Mouse (Mus musculus): ENCODE data around the gene Cbx7.
"Not testable (repeated sequence)": the region's sequence is repeated elsewhere in the genome, so short reads cannot be mapped to it uniquely, and the experiment has no call there.

Cbx7 gene

GRCm38 (mm10) chr15:79918485-79918884 is 52.4 kb downstream of the Cbx7 start:
- no peak for DNase-seq

- DNase-seq: no peak
These were observed 53.7 kb downstream of the Cbx7 start for GRCm38 (mm10) chr15:79917111-79917720.

GRCm38 (mm10) chr15:79916150-79916549 is 54.8 kb downstream of the Cbx7 start:
- no peak for DNase-seq

GRCm38 (mm10) chr15:79914357-79914756 is 56.6 kb downstream of the Cbx7 start:
- DNase-seq: no peak

GRCm38 (mm10) chr15:79913761-79914346 is 57.1 kb downstream of the Cbx7 start:
- no peak for DNase-seq

GRCm38 (mm10) chr15:79911339-79911738 is 59.6 kb downstream of the Cbx7 start:
- DNase-seq: no peak

GRCm38 (mm10) chr15:79910812-79911211 is 60.1 kb downstream of the Cbx7 start:
- DNase-seq: not testable (repeated sequence)

- not testable (repeated sequence) for DNase-seq
These were observed 61.9 kb downstream of the Cbx7 start for GRCm38 (mm10) chr15:79909006-79909405.

- no peak for DNase-seq
These were observed 64.1 kb downstream of the Cbx7 start for GRCm38 (mm10) chr15:79906855-79907254.

- DNase-seq: no peak
These were observed 65.7 kb downstream of the Cbx7 start for GRCm38 (mm10) chr15:79905211-79905610.

- not testable (repeated sequence) for DNase-seq
These were observed 66.2 kb downstream of the Cbx7 start for GRCm38 (mm10) chr15:79904678-79905077.

- no peak for DNase-seq
These were observed 67.0 kb downstream of the Cbx7 start for GRCm38 (mm10) chr15:79903963-79904362.

- DNase-seq: not testable (repeated sequence)
These were observed 67.8 kb downstream of the Cbx7 start for GRCm38 (mm10) chr15:79903081-79903480.

GRCm38 (mm10) chr15:79901399-79901798 is 69.5 kb downstream of the Cbx7 start:
- DNase-seq: no peak

GRCm38 (mm10) chr15:79900751-79901150 is 70.2 kb downstream of the Cbx7 start:
- DNase-seq: no peak

GRCm38 (mm10) chr15:79899828-79900510 is 71.0 kb downstream of the Cbx7 start:
- no peak for DNase-seq

- no peak for DNase-seq
These were observed 71.9 kb downstream of the Cbx7 start for GRCm38 (mm10) chr15:79898988-79899387.

GRCm38 (mm10) chr15:79896080-79896725 is 74.7 kb downstream of the Cbx7 start:
- peak in 1 of 2 experiments; percentile 39 for DNase-seq

- DNase-seq: not testable (repeated sequence)
These were observed 75.5 kb downstream of the Cbx7 start for GRCm38 (mm10) chr15:79895221-79896079.

- no peak for DNase-seq
These were observed 76.6 kb downstream of the Cbx7 start for GRCm38 (mm10) chr15:79894343-79894742.

- DNase-seq: no peak
These were observed 77.1 kb downstream of the Cbx7 start for GRCm38 (mm10) chr15:79893824-79894123.

GRCm38 (mm10) chr15:79892995-79893823 is 77.7 kb downstream of the Cbx7 start:
- no peak for DNase-seq

Measured in kidney, postnatal 25 days (tissue).